Mouse (Mus musculus) spleen, adult 2 months (tissue): ENCODE measurements around the gene C9.

Experiments
- CTCF ChIP-seq: fragments of 200-500 bp; IDR thresholded peaks from 2 replicates; pipeline ENCODE4 v1.5.1; 2011; ENCODE audit warnings: mild to moderate bottlenecking, inconsistent platforms; ENCODE audit not compliant: insufficient read depth, insufficient read length, insufficient replicate concordance; ENCODE audit errors: extremely low read depth
- POLR2A ChIP-seq: fragments of 200-500 bp; IDR thresholded peaks from 2 replicates; pipeline ENCODE4 v1.6.1; 2011; ENCODE audit warnings: low read depth, low read length, inconsistent platforms

- TF ChIP-seq CTCF (no peak), POLR2A (no peak)
Measured at GRCm38 (mm10) chr15:6469384-6469783, 24.3 kb downstream of the C9 start.
